Mouse (Mus musculus): ENCODE data around the gene Foxp1. TPM values are rescaled to one million over a fixed set of nuclear protein-coding genes. Genes with fewer than 3 reads are reported as not detected.

Gene Foxp1
- polyA plus RNA-seq, 1 experiment from 2014 or later, result 66.8 TPM

DNA sequence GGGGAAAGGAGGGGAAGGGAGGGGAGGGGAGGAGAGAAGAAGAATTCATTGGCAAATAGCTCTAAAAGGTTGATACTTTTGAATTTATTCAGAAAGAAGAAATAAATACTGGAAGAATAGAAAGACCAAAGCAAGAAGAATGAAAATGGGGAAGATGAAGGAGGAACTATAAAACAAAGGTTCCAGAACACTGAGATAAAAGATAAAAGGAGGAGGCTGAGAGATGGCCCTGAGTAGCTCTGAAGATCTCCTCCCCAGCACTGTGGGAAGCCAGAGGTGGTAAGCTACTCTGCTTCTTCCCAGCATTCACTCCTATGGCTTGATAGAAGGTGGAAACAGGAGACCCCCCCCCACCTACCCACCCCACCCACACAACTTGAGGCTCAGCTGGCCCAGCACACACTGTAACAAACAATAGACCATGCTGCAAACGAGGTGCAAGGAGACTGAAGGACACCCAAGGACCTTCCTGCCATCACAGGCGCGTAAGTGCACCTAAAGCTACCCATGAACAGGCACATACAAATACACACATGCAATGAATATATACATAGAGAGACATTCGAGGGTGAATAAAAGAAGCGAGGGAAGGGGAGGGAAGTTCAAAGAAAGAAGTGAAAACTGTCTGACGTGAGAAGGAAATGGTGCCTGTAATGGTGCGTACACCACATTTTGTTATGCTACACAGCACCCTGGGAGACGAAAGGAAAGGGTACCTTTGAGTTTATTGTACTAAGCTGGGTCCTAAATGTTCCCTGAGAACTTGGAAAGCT, 200.2 kb downstream of the Foxp1 start:
- Histone ChIP-seq H3K4me3 (no peak overlapping the region), H3K27ac (no peak overlapping the region)

DNA sequence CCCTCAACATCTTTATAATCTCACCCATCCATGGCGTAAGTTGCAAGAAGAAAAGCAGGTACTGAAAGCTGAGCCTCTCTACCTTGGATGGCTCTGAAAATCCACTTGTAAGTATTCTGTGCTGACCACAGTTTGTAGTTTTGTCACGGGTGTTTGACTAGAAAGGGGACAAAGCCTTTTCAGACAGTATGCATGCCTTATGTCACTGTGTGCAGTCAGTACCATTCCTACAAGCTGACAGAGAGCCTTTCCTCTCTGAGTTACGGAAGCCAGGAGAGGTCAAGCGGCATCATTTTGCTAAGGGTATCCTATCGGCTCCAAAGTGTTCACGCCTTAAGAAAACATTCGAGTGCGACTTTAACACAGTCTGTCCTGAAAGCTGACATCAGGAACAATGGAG, 202.1 kb downstream of the Foxp1 start:
- H3K4me3 ChIP-seq, result no peak overlapping the region
- WGBS, result 61% methylated on average over 8 of the region's 8 CpGs
- no peaks in the 10 kb centered on the region for H3K27me3 ChIP-seq
- H3K9me3 ChIP-seq (replicated peaks), result no peaks in the 10 kb centered on the region
- H3K27ac ChIP-seq, result no peak overlapping the region
- peaks cover 3% of the 10 kb centered on the region; the same call in 1 of the 2 replicates for H3K4me1 ChIP-seq (replicated peaks)
- H3K4me2 ChIP-seq, result no peak overlapping the region
- no peaks in the 10 kb centered on the region for H3K36me3 ChIP-seq
- ATAC-seq (replicated peaks; ENCODE audit: insufficient number of reproducible peaks, insufficient read depth, low FRiP score, low read depth), result no peak
- H3K9ac ChIP-seq, result no peak overlapping the region

More for the DNA sequence above, 200.2 kb downstream of the Foxp1 start:
- H3K36me3 ChIP-seq, result no peaks in the 10 kb centered on the region
- H3K4me2 ChIP-seq, result no peak overlapping the region
- WGBS, result 76% methylated on average over 8 of the region's 8 CpGs
- H3K9me3 ChIP-seq (replicated peaks), result no peaks in the 10 kb centered on the region
- H3K27me3 ChIP-seq, result no peaks in the 10 kb centered on the region
- H3K4me1 ChIP-seq (replicated peaks), result 0 out of 2 replicates have a peak, but pooled peaks cover 3% of the 10 kb centered on the region
- no peak for ATAC-seq (replicated peaks; ENCODE audit: insufficient number of reproducible peaks, insufficient read depth, low FRiP score, low read depth)
- no peak overlapping the region for H3K9ac ChIP-seq

DNA sequence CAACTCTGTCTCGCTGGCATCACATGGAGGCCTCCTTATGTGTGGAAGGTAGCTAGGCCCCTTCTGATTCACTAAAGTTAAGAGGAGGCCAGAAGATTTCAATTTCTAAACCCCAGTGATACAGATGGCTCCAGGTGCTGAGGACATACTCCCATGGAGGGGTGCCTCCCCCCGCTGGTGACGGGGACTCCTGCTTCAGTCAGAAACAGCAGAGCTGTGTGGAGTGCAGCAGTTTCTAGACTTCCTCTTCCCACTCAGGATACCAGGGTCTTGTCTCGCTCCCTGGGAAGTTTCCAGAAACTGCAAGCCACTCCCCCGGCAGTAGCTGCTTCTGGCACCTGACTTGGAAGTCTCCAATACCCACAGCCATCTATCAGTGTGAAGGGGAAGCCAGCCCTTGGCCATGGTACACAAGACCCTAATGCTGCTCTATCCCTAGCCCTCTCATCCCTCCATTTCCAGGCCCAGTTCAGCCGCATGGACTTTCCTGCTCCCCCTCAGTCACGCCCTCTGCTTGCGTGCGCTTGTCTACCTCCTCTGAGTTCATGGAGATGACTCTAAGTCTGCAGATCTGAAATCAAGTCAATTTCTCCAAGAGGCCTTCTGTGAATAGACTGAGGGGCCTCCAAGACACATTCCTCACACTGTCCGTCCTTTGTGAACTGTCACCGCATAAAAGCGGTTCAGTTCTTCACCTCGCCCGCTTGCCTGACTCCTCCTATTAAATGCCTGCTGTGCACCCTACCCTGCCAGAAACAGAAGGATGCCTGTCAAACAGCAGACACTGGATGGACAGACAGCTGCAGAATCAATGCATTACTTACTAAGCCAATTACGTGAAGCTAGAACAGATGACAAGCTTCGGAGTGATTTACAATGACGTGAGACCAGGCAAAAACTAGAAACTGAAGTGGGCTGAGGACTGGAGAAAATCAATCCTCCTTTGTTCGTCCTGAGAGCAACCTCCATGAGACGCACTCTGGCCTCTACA, 202.8 kb downstream of the Foxp1 start:
- no peak overlapping the region for H3K9ac ChIP-seq
- WGBS, result 80% methylated on average over 19 of the region's 19 CpGs
- no peak for ATAC-seq (replicated peaks; ENCODE audit: insufficient number of reproducible peaks, insufficient read depth, low FRiP score, low read depth)
- no peak overlapping the region for H3K27ac ChIP-seq
- H3K36me3 ChIP-seq, result no peaks in the 10 kb centered on the region
- H3K4me2 ChIP-seq, result no peak overlapping the region
- H3K9me3 ChIP-seq (replicated peaks), result no peaks in the 10 kb centered on the region
- no peak overlapping the region for H3K4me3 ChIP-seq
- H3K27me3 ChIP-seq, result no peaks in the 10 kb centered on the region
- peaks cover 3% of the 10 kb centered on the region; the same call in 1 of the 2 replicates for H3K4me1 ChIP-seq (replicated peaks)

DNA sequence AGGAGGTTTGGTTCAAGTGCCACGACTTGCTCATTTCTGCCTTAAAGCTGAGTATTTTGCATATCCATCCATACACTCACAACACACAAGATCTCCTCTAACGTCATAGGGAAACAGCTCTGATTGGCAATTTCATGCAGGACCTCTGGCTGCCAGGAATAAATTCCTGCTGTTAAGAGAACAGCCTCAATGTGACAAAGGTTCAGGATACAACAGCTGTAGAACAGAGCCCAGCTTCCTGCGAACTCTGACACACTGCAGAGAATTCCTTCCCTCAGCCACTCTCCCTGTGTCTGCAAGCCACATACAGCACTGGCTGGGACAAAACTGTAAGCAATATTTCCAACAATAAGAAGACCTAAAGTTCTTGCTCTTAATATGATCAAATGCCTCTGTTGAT, 207.8 kb downstream of the Foxp1 start:
- peaks cover 9% of the 10 kb centered on the region for H3K4me1 ChIP-seq (replicated peaks)
- 54% methylated on average over 3 of the region's 3 CpGs for WGBS
- ATAC-seq (replicated peaks; ENCODE audit: insufficient number of reproducible peaks, insufficient read depth, low FRiP score, low read depth), result no peak
- no peak overlapping the region for H3K4me2 ChIP-seq
- no peaks in the 10 kb centered on the region for H3K36me3 ChIP-seq
- no peak overlapping the region for H3K27ac ChIP-seq
- H3K9me3 ChIP-seq (replicated peaks), result no peaks in the 10 kb centered on the region
- no peak overlapping the region for H3K9ac ChIP-seq
- H3K4me3 ChIP-seq, result no peak overlapping the region
- H3K27me3 ChIP-seq, result no peaks in the 10 kb centered on the region

DNA sequence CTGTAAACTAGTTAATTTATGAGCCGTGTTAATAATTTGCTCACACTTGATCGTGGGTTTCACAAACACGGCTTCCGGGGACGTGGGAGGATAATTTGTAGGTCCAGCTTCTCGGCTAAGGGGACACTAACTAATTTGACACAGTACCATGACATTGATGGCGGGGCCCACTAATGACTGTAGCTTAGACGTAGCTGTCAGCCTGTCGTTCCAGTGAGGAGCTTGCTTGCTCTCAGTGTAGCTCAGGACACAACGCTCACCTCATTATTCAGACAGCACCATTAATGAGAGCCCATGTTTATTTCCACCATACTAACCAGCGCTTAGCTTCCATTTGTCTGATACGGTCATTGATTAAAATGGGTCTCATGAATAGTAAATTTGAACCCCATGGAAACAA, 212.0 kb downstream of the Foxp1 start:
- Histone ChIP-seq H3K9ac (no peak overlapping the region), H3K4me1 (replicated peaks) (peaks cover 6% of the 10 kb centered on the region), H3K27ac (no peak overlapping the region), H3K4me2 (no peak overlapping the region), H3K4me3 (no peak overlapping the region), H3K27me3 (no peaks in the 10 kb centered on the region), H3K9me3 (replicated peaks) (no peaks in the 10 kb centered on the region), H3K36me3 (no peaks in the 10 kb centered on the region)
- no peak for ATAC-seq (replicated peaks; ENCODE audit: insufficient number of reproducible peaks, insufficient read depth, low FRiP score, low read depth)
- 86% methylated on average over 12 of the region's 12 CpGs for WGBS

DNA sequence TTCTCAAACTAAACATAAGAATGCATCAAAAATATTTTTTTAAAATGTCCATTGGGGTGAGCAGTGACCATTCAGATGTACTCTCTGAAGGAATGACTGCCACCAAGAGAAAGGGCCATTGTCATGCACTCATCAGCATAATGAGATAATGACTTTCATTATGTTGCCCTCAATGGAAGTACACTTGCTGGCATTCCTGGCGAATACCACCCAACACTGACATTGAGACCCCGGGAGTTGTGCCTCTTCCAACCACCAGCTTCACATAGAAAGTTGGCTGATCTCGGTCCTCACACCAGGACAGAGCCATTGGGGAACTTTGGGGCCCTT, 212.4 kb downstream of the Foxp1 start:
- H3K9ac ChIP-seq, result no peak overlapping the region
- H3K4me3 ChIP-seq, result no peak overlapping the region
- no peak overlapping the region for H3K4me2 ChIP-seq
- no peaks in the 10 kb centered on the region for H3K36me3 ChIP-seq
- peaks cover 6% of the 10 kb centered on the region for H3K4me1 ChIP-seq (replicated peaks)
- ATAC-seq (replicated peaks; ENCODE audit: insufficient number of reproducible peaks, insufficient read depth, low FRiP score, low read depth), result no peak
- H3K27ac ChIP-seq, result no peak overlapping the region
- H3K27me3 ChIP-seq, result no peaks in the 10 kb centered on the region
- 83% methylated on average over 3 of the region's 3 CpGs for WGBS
- H3K9me3 ChIP-seq (replicated peaks), result no peaks in the 10 kb centered on the region

DNA sequence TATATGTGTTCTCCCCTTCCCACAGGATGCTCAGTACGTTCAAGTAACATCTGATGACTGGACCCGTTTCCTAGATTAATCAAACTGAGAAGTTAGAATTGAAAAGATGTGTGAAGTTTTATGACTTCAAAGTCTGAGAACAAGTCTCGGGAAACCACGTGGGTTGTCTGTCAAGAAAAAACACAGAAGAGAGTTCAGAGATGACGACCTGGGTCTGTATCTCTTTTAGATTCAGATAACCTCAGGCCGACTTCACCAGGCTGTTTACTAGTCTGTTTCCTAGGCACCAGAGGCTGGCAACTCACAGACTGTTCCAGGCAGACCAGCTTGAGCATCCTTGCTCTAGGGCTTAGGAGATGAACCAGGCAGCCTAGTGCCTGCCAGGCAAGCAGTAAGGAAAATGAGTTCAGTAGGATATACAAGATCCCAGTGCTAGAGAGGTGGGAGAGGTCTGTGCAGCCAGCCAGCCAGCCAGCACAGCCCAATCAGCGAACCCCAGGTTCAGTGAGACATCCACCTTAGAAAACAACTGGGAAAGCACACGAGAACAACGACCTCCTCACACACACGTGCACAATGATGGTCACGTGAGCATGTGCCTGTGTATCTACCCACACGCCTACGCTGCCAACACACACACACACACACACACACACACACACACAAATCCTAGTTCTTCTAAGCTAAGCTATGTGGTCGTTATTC, 212.9 kb downstream of the Foxp1 start:
- 70% methylated on average over 14 of the region's 14 CpGs for WGBS
- Histone ChIP-seq H3K36me3 (no peaks in the 10 kb centered on the region), H3K4me1 (replicated peaks) (peaks cover 6% of the 10 kb centered on the region), H3K4me2 (no peak overlapping the region), H3K4me3 (no peak overlapping the region), H3K27ac (no peak overlapping the region), H3K9ac (no peak overlapping the region), H3K9me3 (replicated peaks) (no peaks in the 10 kb centered on the region), H3K27me3 (no peaks in the 10 kb centered on the region)
- ATAC-seq (replicated peaks; ENCODE audit: insufficient number of reproducible peaks, insufficient read depth, low FRiP score, low read depth), result no peak

DNA sequence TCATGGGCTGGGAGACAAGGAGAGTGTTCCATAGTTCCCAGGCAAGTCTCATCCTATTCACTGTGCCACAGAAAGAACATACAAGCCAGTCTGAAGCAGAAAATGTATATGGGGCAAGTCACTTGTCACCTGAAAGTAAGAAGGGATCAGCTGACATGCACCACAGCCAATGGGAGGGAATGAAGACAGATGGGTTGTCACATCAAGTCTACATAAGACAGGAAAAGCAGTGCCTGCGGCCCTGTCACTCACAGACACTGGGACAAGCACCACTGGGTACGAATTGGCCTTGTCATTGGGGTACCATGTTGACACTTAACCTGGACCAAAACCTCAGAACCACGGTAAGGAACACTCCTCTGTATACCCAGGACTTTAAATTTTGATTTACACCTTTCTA, 216.8 kb downstream of the Foxp1 start:
- H3K36me3 ChIP-seq, result no peaks in the 10 kb centered on the region
- H3K9me3 ChIP-seq (replicated peaks), result no peaks in the 10 kb centered on the region
- no peaks in the 10 kb centered on the region for H3K27me3 ChIP-seq
- H3K27ac ChIP-seq, result no peak overlapping the region
- no peak overlapping the region for H3K9ac ChIP-seq
- no peak overlapping the region for H3K4me3 ChIP-seq
- peaks cover 7% of the 10 kb centered on the region; the same call in 1 of the 2 replicates for H3K4me1 ChIP-seq (replicated peaks)
- ATAC-seq (replicated peaks; ENCODE audit: insufficient number of reproducible peaks, insufficient read depth, low FRiP score, low read depth), result no peak; the same call in 1 of the 2 replicates
- WGBS, result 82% methylated on average over 3 of the region's 3 CpGs
- H3K4me2 ChIP-seq, result no peak overlapping the region

DNA sequence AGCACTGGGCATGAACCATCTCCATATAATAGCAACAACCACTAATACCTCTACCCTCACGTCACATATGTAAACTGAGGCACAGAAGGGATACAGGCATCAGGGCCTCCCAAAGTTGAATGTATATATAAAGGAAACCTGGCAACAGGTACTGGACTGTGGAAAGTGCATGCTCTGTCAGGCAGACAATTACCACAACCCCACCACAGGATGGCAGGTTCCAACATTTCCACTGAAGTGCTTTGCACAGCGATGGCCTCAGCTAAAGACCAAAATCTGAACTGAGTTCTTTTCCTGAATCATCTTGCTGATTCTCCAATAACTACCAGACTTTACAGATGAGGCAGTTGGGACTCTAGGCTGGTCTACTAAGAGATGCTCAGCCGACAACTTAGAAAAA, 217.3 kb downstream of the Foxp1 start:
- WGBS, result 87% methylated on average over 3 of the region's 3 CpGs
- Histone ChIP-seq H3K9ac (no peak overlapping the region), H3K27me3 (no peaks in the 10 kb centered on the region), H3K4me2 (no peak overlapping the region), H3K9me3 (replicated peaks) (no peaks in the 10 kb centered on the region), H3K4me1 (replicated peaks) (peaks cover 7% of the 10 kb centered on the region; the same call in 1 of the 2 replicates), H3K4me3 (no peak overlapping the region), H3K36me3 (no peaks in the 10 kb centered on the region), H3K27ac (no peak overlapping the region)
- no peak for ATAC-seq (replicated peaks; ENCODE audit: insufficient number of reproducible peaks, insufficient read depth, low FRiP score, low read depth)

DNA sequence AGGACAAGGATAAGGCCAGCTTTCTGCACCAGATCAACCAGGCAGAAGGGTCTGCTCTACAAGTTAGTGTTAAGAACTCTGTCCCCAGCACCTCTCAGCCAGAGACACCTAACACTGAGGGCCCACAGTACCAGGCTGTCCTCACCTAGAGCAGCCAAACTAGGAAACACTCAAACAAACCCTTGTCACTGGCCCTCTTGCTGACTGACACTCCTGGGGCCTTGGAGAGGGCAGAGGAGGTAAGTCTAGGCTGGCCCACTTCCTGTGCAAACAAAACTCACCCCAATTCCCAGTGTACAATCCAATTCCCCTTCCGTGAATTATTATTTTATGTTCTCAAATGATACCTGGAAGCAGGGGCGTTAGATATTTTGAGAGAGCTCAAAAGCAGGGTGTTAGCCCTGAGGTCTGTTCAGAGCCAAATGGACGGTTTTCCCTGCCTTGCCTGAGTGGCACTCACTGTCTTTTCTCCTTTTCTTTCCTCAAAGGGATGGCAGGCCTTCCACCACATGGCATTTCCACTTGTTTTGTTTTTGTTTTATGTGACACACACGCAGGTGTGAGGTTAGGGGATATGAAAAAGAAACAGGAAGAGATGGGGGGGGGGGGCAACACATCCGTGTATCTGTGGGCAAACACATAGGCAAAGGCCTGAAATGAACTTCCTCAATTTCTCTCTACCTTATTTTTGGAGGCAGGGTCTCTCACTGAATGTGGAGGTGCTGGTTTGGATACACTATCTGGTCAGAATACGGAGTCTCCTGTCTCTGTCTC, 219.7 kb downstream of the Foxp1 start:
- H3K4me2 ChIP-seq, result no peak overlapping the region
- no peak overlapping the region for H3K4me3 ChIP-seq
- H3K9ac ChIP-seq, result no peak overlapping the region
- H3K27ac ChIP-seq, result no peak overlapping the region
- ATAC-seq (replicated peaks; ENCODE audit: insufficient number of reproducible peaks, insufficient read depth, low FRiP score, low read depth), result no peak
- peaks cover 7% of the 10 kb centered on the region; the same call in 1 of the 2 replicates for H3K4me1 ChIP-seq (replicated peaks)
- no peaks in the 10 kb centered on the region for H3K9me3 ChIP-seq (replicated peaks)
- no peaks in the 10 kb centered on the region for H3K36me3 ChIP-seq
- 79% methylated on average over 6 of the region's 6 CpGs for WGBS
- no peaks in the 10 kb centered on the region for H3K27me3 ChIP-seq
